Mouse (Mus musculus) embryonic fibroblast, embryonic 13.5 days (primary cell): ENCODE data around the gene Ttyh1.

Source experiments
- CTCF ChIP-seq: IDR thresholded peaks from 2 replicates; pipeline ENCODE4 v1.5.1; 2011; ENCODE audit warnings: mild to moderate bottlenecking, control low read depth, low read length, moderate library complexity, borderline replicate concordance; ENCODE audit not compliant: insufficient read depth
- POLR2A ChIP-seq: IDR thresholded peaks from 2 replicates; pipeline ENCODE4 v1.6.1; 2011; ENCODE audit warnings: low read depth, mild to moderate bottlenecking, control low read depth, low read length, moderate library complexity

DNA sequence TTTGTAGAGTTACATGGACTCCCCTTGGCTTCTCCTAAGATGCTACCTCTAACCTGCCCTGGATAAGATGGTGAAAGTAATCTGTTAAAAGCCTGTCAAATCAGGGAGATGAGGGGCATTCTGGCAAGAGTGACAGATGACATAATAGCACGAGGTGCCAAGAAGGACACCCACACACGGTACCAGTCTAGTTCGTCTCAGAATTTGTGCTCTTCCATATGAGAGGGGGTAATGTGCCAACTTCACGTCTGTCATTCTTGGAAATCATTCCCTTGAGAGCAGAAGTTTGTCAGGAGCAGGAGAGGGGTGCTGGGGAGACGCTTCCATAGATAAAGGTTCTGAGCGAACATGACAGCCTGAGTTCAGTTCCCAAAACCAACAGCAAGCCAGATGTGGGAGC is 35.0 kb upstream of the Ttyh1 start:
- TF ChIP-seq CTCF, result no peak
- TF ChIP-seq POLR2A, result no peak
